Mouse (Mus musculus) R1 (cell line): ENCODE data around the gene Snu13.
A peak's percentile ranks its signal among the peaks of the same experiment; 100 is the strongest.

Experiments used
- DNase-seq: peaks from one replicate; pipeline ENCODE4 v3.0.0-alpha.2; 2018; ENCODE audit warnings: low read depth, low spot score

Snu13 gene

DNA sequence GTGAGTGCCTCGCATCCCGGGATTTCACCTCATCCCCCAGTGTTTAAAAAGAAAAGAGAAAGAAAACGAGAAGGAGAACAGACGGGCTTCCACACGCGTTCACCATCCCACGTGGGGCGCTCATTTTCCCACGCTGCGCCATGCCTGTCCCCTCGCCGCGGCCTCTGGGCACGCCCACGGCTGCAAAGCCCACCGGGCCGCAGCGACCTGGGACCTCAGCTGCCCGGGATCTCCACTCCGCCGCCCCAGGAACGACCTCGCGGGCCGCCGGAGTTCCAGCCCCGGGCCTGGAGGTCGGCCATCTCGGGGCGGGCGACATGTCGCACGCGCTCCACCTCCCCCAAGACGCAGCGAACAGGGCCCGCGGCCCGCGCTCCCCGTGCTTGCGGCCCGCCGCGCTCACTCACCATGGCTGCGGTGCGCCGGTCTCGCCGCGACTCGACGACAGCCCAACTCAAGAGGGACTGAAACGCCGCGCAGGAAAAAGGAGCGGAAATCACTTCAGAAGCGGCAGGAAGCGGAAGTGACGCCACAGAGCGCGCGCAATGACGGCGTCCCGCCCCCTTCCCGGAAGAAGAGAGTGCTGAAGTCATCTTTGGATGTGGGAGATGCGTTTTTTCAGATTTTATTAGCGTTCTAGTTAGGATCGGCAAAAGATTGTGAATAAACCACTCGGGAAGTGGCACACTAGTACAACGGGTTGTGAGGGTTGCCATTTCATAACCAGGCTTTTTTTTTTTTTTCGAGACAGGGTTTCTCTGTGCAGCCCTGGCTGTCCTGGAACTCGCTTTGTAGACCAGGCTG is at the start of gene Snu13:
Gene Snu13 (minus strand): TSS at position 519 of the 804 bp plus-strand sequence.
- DNase-seq: peak; percentile 90

DNA sequence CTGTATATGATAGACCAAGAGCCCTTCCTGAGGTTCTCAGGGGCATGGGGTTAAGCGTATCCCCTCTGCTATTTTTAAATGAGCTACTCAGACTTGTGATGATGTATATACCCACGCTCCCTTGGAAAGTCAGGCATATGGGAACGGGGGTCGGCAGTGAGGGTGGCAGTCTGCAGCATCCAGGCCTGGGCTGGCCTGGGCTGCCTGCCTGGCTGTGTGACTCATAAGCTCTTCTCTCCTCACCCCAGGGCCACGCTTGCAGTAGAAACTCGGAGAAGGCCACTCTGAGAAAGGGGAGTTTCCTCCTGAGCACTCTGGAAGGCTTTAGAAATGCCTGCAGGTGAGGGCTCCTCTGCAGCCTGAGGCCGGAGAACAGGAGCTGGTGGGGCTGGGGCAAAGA is 43.7 kb upstream of the Snu13 start:
- DNase-seq: no peak

DNA sequence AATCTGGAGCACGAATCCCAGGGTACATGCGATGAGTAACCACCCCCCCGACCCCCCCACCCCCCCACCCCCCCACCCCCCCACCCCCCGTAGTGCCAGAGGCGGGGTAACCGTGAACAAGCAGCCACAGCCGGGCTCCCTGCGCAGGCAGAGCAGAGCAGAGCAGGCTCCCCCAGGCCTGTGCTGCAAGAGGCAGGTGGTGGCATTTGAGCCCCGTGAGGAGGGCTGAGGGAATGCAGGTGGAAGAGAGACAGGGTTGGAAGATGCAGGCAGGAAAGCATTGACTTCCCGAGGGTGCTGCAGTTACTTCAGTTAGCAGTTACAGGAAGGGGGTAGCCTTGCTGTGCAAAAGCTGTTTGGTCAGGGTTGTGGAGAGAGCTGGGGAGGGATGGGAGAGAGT is 39.9 kb upstream of the Snu13 start:
- peak; percentile 62 for DNase-seq

DNA sequence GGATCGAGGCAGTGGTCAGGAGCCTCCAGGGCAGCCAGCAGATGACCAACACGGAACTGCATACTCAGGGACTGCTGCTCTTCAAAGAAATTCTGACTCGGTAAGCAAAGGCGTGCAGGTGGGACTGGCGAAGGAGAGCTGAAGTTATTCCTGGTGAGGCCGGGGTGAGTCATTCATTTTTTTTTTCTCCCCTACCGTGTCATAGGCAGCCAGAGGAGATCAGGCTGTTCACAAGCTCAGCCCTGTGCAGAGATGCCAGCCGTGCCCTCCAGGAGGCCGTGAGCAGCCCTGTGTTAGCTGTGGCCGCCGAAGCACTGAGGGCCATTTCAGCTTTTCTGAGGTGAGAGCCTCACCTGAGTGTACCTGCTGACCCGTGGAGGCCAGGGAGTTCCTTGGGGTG is 38.7 kb upstream of the Snu13 start:
- DNase-seq: no peak

DNA sequence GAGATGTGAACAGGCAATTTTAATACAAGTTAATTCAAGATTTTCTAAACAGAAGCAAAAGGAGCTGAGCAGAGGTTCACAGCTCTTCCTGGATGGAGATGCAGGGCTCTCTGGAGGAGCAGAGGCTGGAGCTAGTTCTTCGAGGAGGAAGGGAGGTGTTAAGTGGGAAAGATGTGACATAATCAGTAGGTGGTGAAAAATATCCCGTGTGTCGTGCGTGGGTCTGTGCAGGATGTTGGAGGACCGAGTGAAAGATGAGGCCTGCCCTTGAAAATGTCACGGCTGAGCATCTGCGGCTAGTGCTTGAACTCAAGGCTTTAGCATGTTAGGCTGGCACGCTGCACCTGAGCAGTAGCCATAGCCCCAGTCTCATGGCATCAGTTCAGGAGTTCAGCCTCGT is 38.2 kb upstream of the Snu13 start:
- DNase-seq: no peak

DNA sequence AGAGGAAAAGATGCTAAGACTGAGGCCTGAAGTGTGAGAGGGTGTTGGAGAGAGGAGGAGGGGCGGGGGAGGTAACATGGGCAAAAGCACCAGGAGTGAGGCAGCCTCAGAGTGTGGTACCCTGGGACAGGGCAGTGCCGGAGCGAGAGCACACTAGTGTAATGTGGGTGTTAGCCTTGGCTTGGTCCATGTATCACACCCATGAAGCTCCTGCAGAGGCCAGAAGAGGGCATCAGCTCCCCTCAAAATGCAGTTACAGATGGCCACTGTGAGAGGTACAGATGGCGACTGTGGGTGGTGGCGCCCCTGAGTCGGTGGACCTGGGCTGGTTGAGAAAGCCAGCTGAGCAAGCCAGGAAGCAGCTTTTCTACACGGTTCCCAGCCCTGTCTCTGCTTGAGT is 33.8 kb upstream of the Snu13 start:
- no peak for DNase-seq

DNA sequence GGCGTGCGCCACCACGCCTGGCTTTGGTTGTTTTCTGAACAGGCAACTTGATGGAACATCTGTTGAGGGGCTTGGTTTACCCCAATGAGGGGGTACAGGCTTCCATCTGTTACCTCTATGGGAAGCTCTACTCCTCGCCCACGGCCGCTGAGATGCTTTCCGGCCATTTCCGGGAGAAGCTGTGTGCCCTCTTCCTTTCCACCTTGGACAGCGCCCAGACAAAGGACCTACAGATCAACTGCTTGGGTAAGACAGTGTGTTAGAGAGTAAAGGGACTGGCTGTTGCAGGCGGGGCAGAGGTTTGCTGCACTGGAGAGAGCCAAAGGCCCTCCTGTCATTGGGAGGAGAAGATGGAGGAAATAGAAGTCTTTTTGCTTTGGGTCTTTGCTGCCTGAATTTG is 32.5 kb upstream of the Snu13 start:
- peak; percentile 78 for DNase-seq

DNA sequence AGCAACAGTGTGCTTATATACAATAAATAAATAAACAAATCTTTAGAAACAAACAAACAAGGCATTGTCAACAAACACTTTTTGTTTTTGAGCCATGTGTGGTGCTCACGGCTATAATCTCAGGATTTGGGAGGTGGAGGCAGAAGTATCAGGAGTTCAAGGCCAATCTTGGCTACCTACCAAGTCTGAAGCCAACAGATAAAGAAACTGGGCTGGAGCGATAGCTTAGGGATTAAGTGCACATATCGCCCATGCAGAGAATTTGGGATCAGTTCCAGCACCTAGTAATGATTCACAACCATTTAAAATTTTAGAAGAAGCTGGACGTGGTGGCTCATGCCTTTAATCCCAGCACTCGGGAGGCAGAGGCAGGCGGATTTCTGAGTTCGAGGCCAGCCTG is 26.1 kb upstream of the Snu13 start:
- DNase-seq: no peak

DNA sequence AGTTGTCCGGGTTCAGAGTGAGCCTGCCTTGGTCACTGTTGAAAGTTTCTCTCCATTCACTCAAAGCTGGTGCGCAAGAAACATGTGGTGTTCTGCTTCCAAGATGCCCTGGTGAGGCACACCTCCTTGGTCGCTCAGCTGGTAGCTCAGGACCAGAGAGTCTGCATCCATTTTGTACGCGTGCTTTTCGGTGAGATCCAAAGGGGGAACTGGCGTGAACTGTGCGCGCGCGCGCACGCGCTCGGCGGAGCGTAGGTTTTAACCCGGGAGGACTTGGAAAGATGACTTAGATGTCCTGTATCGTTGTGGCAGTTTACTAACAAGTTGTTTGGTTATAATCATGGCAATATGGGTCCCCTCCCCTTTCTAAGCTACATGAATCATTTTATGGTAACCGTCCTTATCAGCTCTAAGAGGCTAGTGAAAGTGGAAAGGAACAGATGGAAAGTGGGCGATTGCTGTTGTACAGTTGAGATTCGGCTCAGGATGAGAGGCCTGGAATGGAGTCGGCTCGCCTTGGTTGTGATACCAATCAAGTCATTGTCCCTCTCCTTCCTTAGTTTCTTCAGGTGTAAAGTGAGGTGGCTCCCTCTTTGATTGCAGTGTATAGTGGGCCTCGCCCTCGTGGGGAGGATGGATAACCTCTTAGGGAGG is 24.5 kb upstream of the Snu13 start:
- DNase-seq: peak; percentile 39

DNA sequence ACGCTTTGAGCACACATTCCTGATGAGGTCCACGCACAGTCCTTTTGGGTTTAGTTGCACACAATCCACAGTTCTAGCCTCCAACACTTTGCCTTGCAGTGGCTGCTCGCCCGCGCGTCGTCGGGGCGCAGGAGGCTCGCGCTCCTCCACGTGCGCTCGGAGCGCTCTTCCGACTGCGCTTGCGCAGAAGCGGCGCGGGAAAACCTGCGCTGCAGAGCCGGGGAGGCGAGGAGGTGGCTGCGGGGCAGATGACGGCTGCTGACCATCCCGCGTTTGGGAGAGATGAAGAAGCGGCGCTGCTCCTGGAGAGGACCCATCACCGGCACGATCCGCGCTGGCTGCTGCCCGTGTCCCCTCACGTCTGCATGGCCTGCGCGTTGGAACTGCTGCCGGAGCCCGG is 22.5 kb upstream of the Snu13 start, which contains the start of gene Mei1:
Gene Mei1 (plus strand): TSS at position 99 of the 400 bp plus-strand sequence.
- peak; percentile 49 for DNase-seq

DNA sequence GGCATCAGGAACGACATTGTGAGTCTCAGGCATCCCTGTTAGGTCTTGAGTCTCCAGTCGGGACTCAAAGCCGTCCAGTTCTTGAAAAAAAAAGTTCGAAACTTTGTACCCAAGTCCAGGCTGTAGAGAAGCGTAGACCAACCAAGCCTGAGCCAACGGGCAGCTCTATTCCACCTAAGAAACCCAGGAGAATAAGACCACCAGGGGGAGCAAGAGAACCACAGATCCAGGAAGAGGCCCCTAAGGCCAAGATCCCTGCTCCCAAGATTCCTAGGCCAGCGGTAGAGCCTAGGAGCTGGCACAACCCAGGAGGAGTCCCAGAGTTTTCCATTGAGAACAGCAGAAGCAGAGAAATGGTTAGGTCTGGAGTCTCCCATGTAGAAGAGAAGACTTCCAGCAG is 18.1 kb upstream of the Snu13 start:
- peak; percentile 92 for DNase-seq

DNA sequence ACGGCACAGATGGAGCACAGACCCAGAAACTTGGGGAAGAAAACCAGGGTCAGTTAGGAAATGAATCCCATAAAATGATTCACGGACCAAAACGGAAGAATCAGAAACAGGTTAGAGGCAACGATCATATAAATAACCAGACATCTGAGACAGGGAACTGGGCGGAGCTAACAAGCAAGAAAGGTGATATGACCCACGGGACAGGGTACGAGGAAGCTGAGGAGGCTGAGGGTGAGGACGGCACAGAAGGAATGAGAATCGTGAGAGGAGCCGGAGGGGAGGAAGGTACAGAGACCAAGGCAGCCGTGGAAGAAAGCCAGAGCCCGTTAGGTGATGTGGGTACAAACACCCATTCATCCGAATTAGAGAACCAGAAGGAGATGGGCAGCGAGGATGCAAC is 16.5 kb upstream of the Snu13 start:
- DNase-seq: no peak

DNA sequence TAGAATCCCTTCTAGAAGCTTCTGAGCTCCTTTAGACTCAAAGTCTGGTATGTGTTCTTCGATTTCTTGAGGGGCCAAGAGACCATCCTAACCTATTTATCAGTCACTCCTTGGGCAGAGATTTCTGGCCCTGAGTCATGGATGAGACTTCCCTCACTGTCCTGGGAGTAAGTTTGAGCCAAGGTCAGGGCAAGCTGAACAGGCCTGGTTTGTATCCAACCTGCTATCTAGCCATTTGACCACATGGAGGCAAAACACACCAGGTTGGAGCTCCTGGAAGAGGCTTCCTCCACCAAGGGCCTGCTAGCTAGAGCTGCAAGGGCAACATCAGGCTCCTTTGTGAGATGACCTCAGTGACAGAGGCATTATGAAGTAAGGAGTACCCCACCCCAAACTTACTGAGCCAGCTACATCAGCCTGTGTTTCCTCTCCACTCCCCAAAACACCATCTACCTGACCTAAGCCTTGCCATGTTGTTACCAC is 11.4 kb upstream of the Snu13 start, which contains the start of gene 4930407I10Rik:
Gene 4930407I10Rik (plus strand): TSS at position 433 of the 483 bp plus-strand sequence.
- no peak for DNase-seq

DNA sequence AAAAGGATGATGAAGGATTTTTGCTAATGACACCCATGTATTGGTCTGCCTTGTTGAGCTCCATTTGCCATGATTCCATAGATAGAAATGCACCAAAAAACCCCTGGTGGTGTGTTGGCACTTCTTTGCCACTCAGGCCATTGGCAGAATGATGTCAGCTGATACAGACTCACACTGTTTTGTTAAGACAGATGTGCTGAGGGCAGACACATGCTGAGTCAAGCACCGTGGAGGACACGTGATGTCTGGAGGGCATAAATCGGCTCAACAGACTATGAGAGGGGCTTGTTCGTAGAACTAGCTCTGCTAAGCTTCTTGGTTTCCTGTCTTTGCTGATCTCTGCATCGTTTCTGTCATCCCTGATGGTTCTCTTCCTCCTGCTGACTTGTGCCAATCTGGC is 5.1 kb upstream of the Snu13 start:
- no peak for DNase-seq

DNA sequence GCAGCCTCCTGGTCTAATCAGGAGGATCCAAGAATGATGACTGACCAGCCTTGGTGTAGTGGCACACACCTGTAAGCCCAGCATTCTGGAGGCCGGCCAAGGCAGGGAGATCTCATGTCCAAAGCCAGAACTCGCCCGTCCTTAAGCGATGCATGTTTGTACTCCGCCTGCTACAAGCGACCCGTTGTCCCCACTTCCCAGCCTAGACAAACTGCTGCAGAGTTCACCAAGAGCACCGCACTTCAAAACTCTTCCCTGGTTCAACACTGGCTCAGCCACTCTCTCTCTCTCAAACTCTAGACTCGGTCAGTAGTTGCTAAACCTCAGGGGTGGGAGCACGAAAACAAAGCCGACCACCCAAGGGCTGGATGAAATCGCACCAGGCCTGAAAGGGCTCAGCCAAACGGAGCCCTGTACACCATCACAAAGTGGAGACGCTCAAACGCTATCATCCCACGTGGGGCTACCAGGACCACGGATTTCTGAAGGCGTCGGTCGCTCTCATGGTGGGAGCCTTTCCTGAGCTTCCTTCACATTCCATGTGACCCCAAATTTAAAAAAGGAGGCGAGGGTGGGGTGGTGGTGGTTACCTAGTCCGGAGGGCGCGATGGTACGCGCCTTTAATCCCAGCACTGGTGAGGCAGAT is 1.0 kb downstream of the Snu13 start:
- peak; percentile 44 for DNase-seq

DNA sequence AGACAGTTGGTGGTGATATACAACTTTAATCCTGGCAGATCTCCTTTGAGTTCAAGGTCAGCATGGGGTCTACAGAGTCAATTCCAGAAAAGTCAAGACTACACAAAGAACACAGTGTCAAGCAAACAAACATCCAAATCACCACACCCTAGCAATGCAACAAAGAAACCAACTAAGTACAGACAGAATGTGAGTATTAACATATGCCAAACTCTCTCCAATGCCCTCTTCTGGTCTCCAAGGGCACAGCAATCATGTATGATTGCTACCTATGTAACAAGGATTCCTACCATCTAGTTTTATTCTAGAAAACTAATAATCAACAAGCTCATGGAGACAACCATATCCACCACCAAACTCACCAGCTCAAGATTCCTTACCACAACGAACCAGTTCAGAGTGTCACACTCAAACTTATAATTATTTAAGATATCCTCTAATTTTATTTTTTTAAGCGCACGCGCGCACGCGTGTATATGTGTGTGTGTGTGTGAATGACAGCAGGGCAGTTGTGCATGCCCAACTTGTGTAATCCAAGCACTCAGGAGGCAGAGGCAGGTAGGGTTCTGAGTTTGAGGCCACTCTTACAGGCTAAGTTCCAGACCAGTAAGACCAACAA is 3.1 kb downstream of the Snu13 start:
- peak; percentile 84 for DNase-seq

DNA sequence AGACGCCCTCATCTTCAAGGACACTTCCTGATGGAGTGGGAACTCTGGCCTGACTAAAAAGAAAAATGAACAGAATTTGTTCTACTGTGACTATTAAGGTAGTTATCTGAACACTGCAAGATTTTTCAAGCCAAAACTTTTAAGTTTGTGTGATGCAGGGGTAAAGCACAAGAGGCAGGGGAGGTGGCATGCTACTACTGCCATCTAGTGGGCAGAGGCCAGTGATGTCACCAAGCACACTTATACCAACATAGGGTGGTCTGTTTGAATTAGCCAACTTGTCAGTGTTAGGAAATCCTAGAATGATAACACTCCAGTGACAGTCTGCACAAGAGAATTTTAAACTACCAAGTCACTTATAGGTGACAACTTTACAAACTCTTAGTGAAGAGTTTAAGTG is 6.7 kb downstream of the Snu13 start:
- DNase-seq: peak; percentile 71

DNA sequence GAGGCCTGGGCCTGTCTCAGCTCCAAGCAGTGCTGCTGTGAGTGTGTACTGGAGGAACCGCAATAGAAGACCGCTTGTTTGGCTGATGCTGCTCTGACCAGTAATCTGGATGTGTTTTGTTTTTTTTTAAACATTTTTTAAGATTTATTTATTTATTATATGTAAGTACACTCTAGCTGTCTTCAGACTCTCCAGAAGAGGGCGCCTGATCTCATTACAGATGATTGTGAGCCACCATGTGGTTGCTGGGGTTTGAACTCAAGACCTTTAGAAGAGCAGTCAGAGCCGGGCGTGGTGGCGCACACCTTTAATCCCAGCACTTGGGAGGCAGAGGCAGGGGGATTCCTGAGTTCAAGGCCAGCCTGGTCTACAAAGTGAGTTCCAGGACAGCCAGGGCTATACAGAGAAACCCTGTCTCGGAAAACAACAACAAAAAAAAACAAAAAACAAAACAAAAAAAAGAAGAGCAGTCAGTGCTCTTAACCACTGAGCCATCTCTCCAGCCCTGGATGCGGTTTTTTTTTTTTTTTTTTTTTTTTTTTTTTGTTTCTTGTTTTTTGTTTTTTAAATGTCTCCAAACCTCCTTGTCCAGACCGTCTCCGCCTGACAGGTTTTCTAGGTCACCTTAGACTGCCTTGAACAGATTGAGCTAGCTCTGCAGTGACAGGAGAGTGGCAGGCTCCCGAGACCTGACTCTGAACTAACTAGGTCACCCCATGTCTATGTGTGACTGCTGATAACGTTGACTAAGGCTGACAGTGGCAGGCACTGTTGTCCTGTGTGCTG is 11.3 kb downstream of the Snu13 start:
- DNase-seq: peak; percentile 82

DNA sequence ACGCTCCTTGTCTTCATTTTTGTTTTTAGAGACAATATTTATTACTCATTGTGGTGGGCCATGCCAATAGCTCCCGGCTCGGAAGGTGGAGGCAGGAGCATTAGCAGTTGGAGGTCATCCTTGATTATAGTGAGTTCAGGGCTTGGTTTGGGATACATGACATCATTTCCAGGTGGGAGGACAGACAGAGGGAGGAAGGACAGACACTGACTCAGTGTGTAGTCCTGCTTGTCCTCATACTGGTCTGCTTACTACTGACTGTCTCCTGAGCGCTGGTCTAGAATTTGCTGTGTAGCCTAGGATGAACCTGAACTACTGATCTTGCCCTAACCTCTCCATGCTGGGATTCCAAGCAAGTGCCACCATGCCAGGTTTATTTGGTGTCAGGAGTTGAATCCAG is 13.6 kb downstream of the Snu13 start, which contains the start of gene Desi1:
Gene Desi1 (minus strand): TSS at position 101 of the 400 bp plus-strand sequence.
- DNase-seq: no peak

DNA sequence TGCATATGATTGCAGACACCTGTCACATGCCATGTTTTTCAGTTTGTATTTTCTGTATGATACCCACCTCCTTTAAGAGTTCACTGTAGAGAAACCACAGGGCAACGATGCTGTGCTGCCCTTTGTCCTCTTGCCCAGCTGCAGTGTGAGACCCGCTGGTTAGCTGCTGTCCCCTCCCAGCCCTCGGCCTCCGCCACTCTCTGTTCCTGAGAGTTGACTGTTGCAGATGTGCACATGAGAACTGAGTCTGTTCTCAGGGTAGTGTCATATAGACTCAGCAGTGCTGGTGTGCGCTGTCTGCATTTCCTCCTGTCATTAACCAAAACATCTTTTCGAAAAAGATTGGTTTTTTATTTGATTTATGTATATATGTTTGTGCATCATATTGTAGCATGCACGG is 15.0 kb downstream of the Snu13 start:
- no peak for DNase-seq

DNA sequence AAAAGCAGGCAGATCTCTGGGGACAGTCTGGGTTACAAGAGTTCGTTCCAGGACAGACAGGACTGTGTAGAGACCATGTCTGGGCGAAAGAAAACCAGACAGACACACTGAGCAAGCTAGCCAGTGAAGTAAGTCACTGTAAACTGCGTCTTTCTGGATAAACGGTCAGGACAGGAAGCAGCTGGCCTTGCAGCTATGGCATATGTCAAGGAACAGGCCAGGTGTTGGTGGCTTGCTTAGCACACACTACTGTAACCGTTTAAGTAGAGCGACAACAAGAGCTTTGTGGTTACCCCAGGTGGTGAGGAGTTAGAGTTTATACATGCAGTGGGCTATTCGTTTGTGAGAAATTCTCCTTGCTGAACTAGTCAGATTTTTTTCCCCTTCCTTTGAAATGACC is 19.7 kb downstream of the Snu13 start:
- no peak for DNase-seq
